16 mouse cellular contexts compared by ENCODE assay signal in genomic region chr13:59423871-59424270, GRCm38 (mm10).
"Had no signal": no experiment of that assay in that cellular context is flagged by ENCODE, and none has a peak within 500 bp of the region (broad histone marks: within the 10 kb centered on the region; RNA-seq: fewer than 3 reads in every experiment).

No protein-coding gene starts in this region.

- DNase-seq: kidney, adult 9 months; kidney, postnatal 14 days; kidney, postnatal 4 days; layer of hippocampus, adult 9-11 months; liver; lung, adult 18-20 months; lung, postnatal 10 days; lung, postnatal 4 days; midbrain, embryonic 14.5 days; thymus, postnatal 25 days had no signal

- H3K27ac ChIP-seq: layer of hippocampus, adult 2 months; limb, embryonic 10.5 days; limb, embryonic 13.5 days; liver, embryonic 12.5 days; liver, embryonic 15.5 days; lung, embryonic 15.5 days had no signal

- H3K4me3 ChIP-seq: layer of hippocampus, adult 2 months; limb, embryonic 10.5 days; limb, embryonic 13.5 days; liver, embryonic 12.5 days; liver, embryonic 15.5 days; lung, embryonic 15.5 days had no signal

- H3K36me3 ChIP-seq: limb, embryonic 10.5 days; limb, embryonic 13.5 days; liver, embryonic 12.5 days; liver, embryonic 15.5 days; lung, embryonic 15.5 days had no signal

- H3K27me3 ChIP-seq: limb, embryonic 13.5 days; liver, embryonic 12.5 days; liver, embryonic 15.5 days; lung, embryonic 15.5 days had no signal

- H3K4me1 ChIP-seq: limb, embryonic 13.5 days; liver, embryonic 12.5 days; liver, embryonic 15.5 days; lung, embryonic 15.5 days had no signal

- H3K9me3 ChIP-seq: limb, embryonic 10.5 days; limb, embryonic 13.5 days; liver, embryonic 12.5 days; liver, embryonic 15.5 days; lung, embryonic 15.5 days had no signal

- H3K9ac ChIP-seq: limb, embryonic 13.5 days; liver, embryonic 12.5 days; liver, embryonic 15.5 days; lung, embryonic 15.5 days had no signal
